Mouse (Mus musculus): ENCODE results near the gene Ces3b. TPM values are rescaled to one million over a fixed set of nuclear protein-coding genes. Genes with fewer than 3 reads are reported as not detected.
A peak's percentile ranks its signal among the peaks of the same experiment; 100 is the strongest.

The Ces3b gene
- total and polyA plus RNA-seq, 2 experiments from 2014 or later, result not detected

DNA sequence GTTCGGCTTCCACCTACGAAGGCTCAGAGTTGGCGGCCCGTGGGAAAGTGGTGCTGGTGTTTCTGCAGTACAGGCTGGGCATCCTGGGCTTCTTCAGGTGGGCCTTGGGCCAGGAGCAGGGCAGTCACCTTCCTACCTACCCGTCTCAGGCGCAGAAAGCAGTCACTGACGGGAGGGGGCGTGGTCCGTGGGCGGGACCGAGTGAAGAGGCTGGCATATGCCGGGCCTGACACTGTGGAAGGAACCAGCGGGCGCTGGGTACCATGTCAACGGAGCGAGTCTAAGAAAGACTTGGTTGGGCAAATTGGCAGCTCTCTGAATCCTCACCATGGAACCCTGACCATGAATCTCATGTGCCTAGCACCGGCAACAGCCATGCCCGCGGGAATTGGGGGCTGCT lies 58.8 kb downstream of the Ces3b start:
- 0 out of 2 replicates have a peak overlapping the region, but pooled peaks have one; percentile 13 for H3K4me2 ChIP-seq (ENCODE audit: low read depth, low read length)
- H3K9ac ChIP-seq (replicated peaks; ENCODE audit: low read length), result no peak overlapping the region
- ATAC-seq (no peak), DNase-seq (ENCODE audit: low spot score) (peak; percentile 9)
- no peak overlapping the region for H3K4me3 ChIP-seq (ENCODE audit: low read length)
- 32% methylated on average over 19 of the region's 19 CpGs for WGBS
- no peak overlapping the region for H3K27ac ChIP-seq
- no peaks in the 10 kb centered on the region for H3K9me3 ChIP-seq (ENCODE audit: low read length)
- H3K27me3 ChIP-seq (ENCODE audit: insufficient read depth, low read length), result no peaks in the 10 kb centered on the region
- no peaks in the 10 kb centered on the region for H3K4me1 ChIP-seq (ENCODE audit: insufficient read depth, low read length)
- no peaks in the 10 kb centered on the region for H3K36me3 ChIP-seq (ENCODE audit: insufficient read depth, low read length)
- no peak for TF ChIP-seq CTCF (IDR thresholded peaks at IDR 0.05; ENCODE audit: low read depth)

Other genes with a start within 250 kb of the Ces3b start
- not detected in 2 replicates for gene Ces2c, start 236.7 kb upstream of the Ces3b start, total RNA-seq (2014; rRNA removed)
- not detected in 2 replicates for gene Ces2c, start 236.7 kb upstream of the Ces3b start, polyA plus RNA-seq (2015; fragmentation: Nextera tagmentation; extraction: Ambion mirVana)
- not detected in 2 replicates for gene Ces2e, start 157.5 kb upstream of the Ces3b start, total RNA-seq (2014; rRNA removed)
- not detected in 2 replicates for gene Ces2e, start 157.5 kb upstream of the Ces3b start, polyA plus RNA-seq (2015; fragmentation: Nextera tagmentation; extraction: Ambion mirVana)
- not detected in 2 replicates for gene Ces2f, start 136.4 kb upstream of the Ces3b start, total RNA-seq (2014; rRNA removed)
- gene Ces2f, start 136.4 kb upstream of the Ces3b start, polyA plus RNA-seq (2015; fragmentation: Nextera tagmentation; extraction: Ambion mirVana), result not detected in 2 replicates
- 0.31 TPM in 1 of 2 replicates, not detected in the other for gene Ces2g, start 122.0 kb upstream of the Ces3b start, total RNA-seq (2014; rRNA removed)
- 0.19 and 0.20 TPM in 2 replicates for gene Ces2g, start 122.0 kb upstream of the Ces3b start, polyA plus RNA-seq (2015; fragmentation: Nextera tagmentation; extraction: Ambion mirVana)
- not detected in 2 replicates for gene Ces2h, start 82.9 kb upstream of the Ces3b start, total RNA-seq (2014; rRNA removed)
- gene Ces2h, start 82.9 kb upstream of the Ces3b start, polyA plus RNA-seq (2015; fragmentation: Nextera tagmentation; extraction: Ambion mirVana), result not detected in 2 replicates
- gene Ces3a, start 35.2 kb upstream of the Ces3b start, total RNA-seq (2014; rRNA removed), result not detected in 2 replicates
- not detected in 2 replicates for gene Ces3a, start 35.2 kb upstream of the Ces3b start, polyA plus RNA-seq (2015; fragmentation: Nextera tagmentation; extraction: Ambion mirVana)
- gene Ces4a, start 48.0 kb downstream of the Ces3b start, total RNA-seq (2014; rRNA removed), result 0.10 TPM in 1 of 2 replicates, not detected in the other
- gene Ces4a, start 48.0 kb downstream of the Ces3b start, polyA plus RNA-seq (2015; fragmentation: Nextera tagmentation; extraction: Ambion mirVana), result 0.16 TPM in 1 of 2 replicates, not detected in the other
- 45.1 and 54.3 TPM in 2 replicates for gene Cbfb, start 86.9 kb downstream of the Ces3b start, total RNA-seq (2014; rRNA removed)
- 27.8 and 30.5 TPM in 2 replicates for gene Cbfb, start 86.9 kb downstream of the Ces3b start, polyA plus RNA-seq (2015; fragmentation: Nextera tagmentation; extraction: Ambion mirVana)
- 32.2 and 39.5 TPM in 2 replicates for gene D230025D16Rik, start 141.4 kb downstream of the Ces3b start, total RNA-seq (2014; rRNA removed)
- gene D230025D16Rik, start 141.4 kb downstream of the Ces3b start, polyA plus RNA-seq (2015; fragmentation: Nextera tagmentation; extraction: Ambion mirVana), result 22.1 and 23.5 TPM in 2 replicates
- gene B3gnt9, start 171.4 kb downstream of the Ces3b start, total RNA-seq (2014; rRNA removed), result 17.4 and 18.8 TPM in 2 replicates
- 10.4 and 10.7 TPM in 2 replicates for gene B3gnt9, start 171.4 kb downstream of the Ces3b start, polyA plus RNA-seq (2015; fragmentation: Nextera tagmentation; extraction: Ambion mirVana)
- 11.5 and 15.6 TPM in 2 replicates for gene Tradd, start 180.9 kb downstream of the Ces3b start, total RNA-seq (2014; rRNA removed)
- 14.6 and 14.9 TPM in 2 replicates for gene Tradd, start 180.9 kb downstream of the Ces3b start, polyA plus RNA-seq (2015; fragmentation: Nextera tagmentation; extraction: Ambion mirVana)
- 0.50 and 3.1 TPM in 2 replicates for gene Fbxl8, start 180.9 kb downstream of the Ces3b start, total RNA-seq (2014; rRNA removed)
- 1.2 and 1.3 TPM in 2 replicates for gene Fbxl8, start 180.9 kb downstream of the Ces3b start, polyA plus RNA-seq (2015; fragmentation: Nextera tagmentation; extraction: Ambion mirVana)
- 0.63 TPM in 1 of 2 replicates, not detected in the other for gene Hsf4, start 186.0 kb downstream of the Ces3b start, total RNA-seq (2014; rRNA removed)
- 1.4 and 1.5 TPM in 2 replicates for gene Hsf4, start 186.0 kb downstream of the Ces3b start, polyA plus RNA-seq (2015; fragmentation: Nextera tagmentation; extraction: Ambion mirVana)
- 2.1 and 2.6 TPM in 2 replicates for gene Nol3, start 192.4 kb downstream of the Ces3b start, total RNA-seq (2014; rRNA removed)
- 6.6 and 6.9 TPM in 2 replicates for gene Nol3, start 192.4 kb downstream of the Ces3b start, polyA plus RNA-seq (2015; fragmentation: Nextera tagmentation; extraction: Ambion mirVana)
- gene 4931428F04Rik, start 206.1 kb downstream of the Ces3b start, total RNA-seq (2014; rRNA removed), result 52.3 and 63.4 TPM in 2 replicates
- 67.3 and 82.8 TPM in 2 replicates for gene 4931428F04Rik, start 206.1 kb downstream of the Ces3b start, polyA plus RNA-seq (2015; fragmentation: Nextera tagmentation; extraction: Ambion mirVana)
- gene Exoc3l, start 212.3 kb downstream of the Ces3b start, total RNA-seq (2014; rRNA removed), result 2.4 and 8.2 TPM in 2 replicates
- gene Exoc3l, start 212.3 kb downstream of the Ces3b start, polyA plus RNA-seq (2015; fragmentation: Nextera tagmentation; extraction: Ambion mirVana), result 5.9 and 8.0 TPM in 2 replicates
- 39.2 and 44.8 TPM in 2 replicates for gene E2f4, start 213.9 kb downstream of the Ces3b start, total RNA-seq (2014; rRNA removed)
- 25.6 and 28.3 TPM in 2 replicates for gene E2f4, start 213.9 kb downstream of the Ces3b start, polyA plus RNA-seq (2015; fragmentation: Nextera tagmentation; extraction: Ambion mirVana)
- 1.2 and 1.5 TPM in 2 replicates for gene Elmo3, start 221.8 kb downstream of the Ces3b start, total RNA-seq (2014; rRNA removed)
- 1.6 and 1.7 TPM in 2 replicates for gene Elmo3, start 221.8 kb downstream of the Ces3b start, polyA plus RNA-seq (2015; fragmentation: Nextera tagmentation; extraction: Ambion mirVana)
- gene Lrrc29, start 242.5 kb downstream of the Ces3b start, total RNA-seq (2014; rRNA removed), result 1.9 and 5.2 TPM in 2 replicates
- gene Lrrc29, start 242.5 kb downstream of the Ces3b start, polyA plus RNA-seq (2015; fragmentation: Nextera tagmentation; extraction: Ambion mirVana), result 3.1 and 4.1 TPM in 2 replicates
- 72.1 and 101 TPM in 2 replicates for gene Tmem208, start 242.6 kb downstream of the Ces3b start, total RNA-seq (2014; rRNA removed)
- 138 and 143 TPM in 2 replicates for gene Tmem208, start 242.6 kb downstream of the Ces3b start, polyA plus RNA-seq (2015; fragmentation: Nextera tagmentation; extraction: Ambion mirVana)

Data from hindbrain, postnatal 0 days (tissue).